Mouse (Mus musculus): ENCODE data around the gene Hspa1a. TPM values are rescaled to one million over a fixed set of nuclear protein-coding genes. Genes with fewer than 3 reads are reported as not detected.

Hspa1a gene
- polyA plus RNA-seq, 1 experiment from 2014 or later = 1.4 TPM

Other genes with a start within 250 kb of the Hspa1a start
- gene C4b, start 228.3 kb downstream of the Hspa1a start, polyA plus RNA-seq (2014; fragmentation: Nextera tagmentation; extraction: Ambion mirVana) = not detected in 2 replicates
- gene Cyp21a1, start 167.6 kb downstream of the Hspa1a start, polyA plus RNA-seq (2014; fragmentation: Nextera tagmentation; extraction: Ambion mirVana) = not detected in 2 replicates
- 31.7 and 33.8 TPM in 2 replicates for gene Stk19, start 135.2 kb downstream of the Hspa1a start, polyA plus RNA-seq (2014; fragmentation: Nextera tagmentation; extraction: Ambion mirVana)
- gene Dxo, start 135.1 kb downstream of the Hspa1a start, polyA plus RNA-seq (2014; fragmentation: Nextera tagmentation; extraction: Ambion mirVana) = 54.9 and 66.4 TPM in 2 replicates
- gene Skiv2l, start 121.9 kb downstream of the Hspa1a start, polyA plus RNA-seq (2014; fragmentation: Nextera tagmentation; extraction: Ambion mirVana) = 36.6 and 46.9 TPM in 2 replicates
- 82.9 and 92.3 TPM in 2 replicates for gene Nelfe, start 121.8 kb downstream of the Hspa1a start, polyA plus RNA-seq (2014; fragmentation: Nextera tagmentation; extraction: Ambion mirVana)
- gene Cfb, start 109.6 kb downstream of the Hspa1a start, polyA plus RNA-seq (2014; fragmentation: Nextera tagmentation; extraction: Ambion mirVana) = 0.93 and 0.94 TPM in 2 replicates
- gene Zbtb12, start 92.7 kb downstream of the Hspa1a start, polyA plus RNA-seq (2014; fragmentation: Nextera tagmentation; extraction: Ambion mirVana) = 3.5 and 3.8 TPM in 2 replicates
- 0.28 TPM in 1 of 2 replicates, not detected in the other for gene Gm20547, start 90.1 kb downstream of the Hspa1a start, polyA plus RNA-seq (2014; fragmentation: Nextera tagmentation; extraction: Ambion mirVana)
- gene C2, start 73.9 kb downstream of the Hspa1a start, polyA plus RNA-seq (2014; fragmentation: Nextera tagmentation; extraction: Ambion mirVana) = 1.3 and 1.4 TPM in 2 replicates
- gene Ehmt2, start 73.7 kb downstream of the Hspa1a start, polyA plus RNA-seq (2014; fragmentation: Nextera tagmentation; extraction: Ambion mirVana) = 62.5 and 76.9 TPM in 2 replicates
- gene Slc44a4, start 57.7 kb downstream of the Hspa1a start, polyA plus RNA-seq (2014; fragmentation: Nextera tagmentation; extraction: Ambion mirVana) = not detected in 2 replicates
- gene Neu1, start 40.9 kb downstream of the Hspa1a start, polyA plus RNA-seq (2014; fragmentation: Nextera tagmentation; extraction: Ambion mirVana) = 16.2 and 20.0 TPM in 2 replicates
- gene Hspa1b, start 12.9 kb downstream of the Hspa1a start, polyA plus RNA-seq (2014; fragmentation: Nextera tagmentation; extraction: Ambion mirVana) = 0.15 TPM in 1 of 2 replicates, not detected in the other
- gene Gm20481, start 2.2 kb downstream of the Hspa1a start, polyA plus RNA-seq (2014; fragmentation: Nextera tagmentation; extraction: Ambion mirVana) = not detected in 2 replicates
- 1.3 and 1.4 TPM in 2 replicates for gene Hspa1l, start 547 bp upstream of the Hspa1a start, polyA plus RNA-seq (2014; fragmentation: Nextera tagmentation; extraction: Ambion mirVana)
- 131 and 148 TPM in 2 replicates for gene Lsm2, start 9.7 kb upstream of the Hspa1a start, polyA plus RNA-seq (2014; fragmentation: Nextera tagmentation; extraction: Ambion mirVana)
- 42.4 and 53.9 TPM in 2 replicates for gene Vars, start 28.8 kb upstream of the Hspa1a start, polyA plus RNA-seq (2014; fragmentation: Nextera tagmentation; extraction: Ambion mirVana)
- 0.05 and 0.11 TPM in 2 replicates for gene Vwa7, start 44.4 kb upstream of the Hspa1a start, polyA plus RNA-seq (2014; fragmentation: Nextera tagmentation; extraction: Ambion mirVana)
- 2.9 and 6.2 TPM in 2 replicates for gene Sapcd1, start 55.9 kb upstream of the Hspa1a start, polyA plus RNA-seq (2014; fragmentation: Nextera tagmentation; extraction: Ambion mirVana)
- gene Msh5, start 74.6 kb upstream of the Hspa1a start, polyA plus RNA-seq (2014; fragmentation: Nextera tagmentation; extraction: Ambion mirVana) = 2.3 and 2.6 TPM in 2 replicates
- 28.3 and 37.3 TPM in 2 replicates for gene Clic1, start 77.8 kb upstream of the Hspa1a start, polyA plus RNA-seq (2014; fragmentation: Nextera tagmentation; extraction: Ambion mirVana)
- 617 and 661 TPM in 2 replicates for gene Ddah2, start 86.9 kb upstream of the Hspa1a start, polyA plus RNA-seq (2014; fragmentation: Nextera tagmentation; extraction: Ambion mirVana)
- gene Ly6g6c, start 93.2 kb upstream of the Hspa1a start, polyA plus RNA-seq (2014; fragmentation: Nextera tagmentation; extraction: Ambion mirVana) = not detected in 2 replicates
- gene Mpig6b, start 94.0 kb upstream of the Hspa1a start, polyA plus RNA-seq (2014; fragmentation: Nextera tagmentation; extraction: Ambion mirVana) = 0.28 and 0.42 TPM in 2 replicates
- gene Ly6g6e, start 104.7 kb upstream of the Hspa1a start, polyA plus RNA-seq (2014; fragmentation: Nextera tagmentation; extraction: Ambion mirVana) = 10.1 and 10.7 TPM in 2 replicates
- gene Ly6g6d, start 105.9 kb upstream of the Hspa1a start, polyA plus RNA-seq (2014; fragmentation: Nextera tagmentation; extraction: Ambion mirVana) = 0.76 and 1.1 TPM in 2 replicates
- 0.15 TPM in 1 of 2 replicates, not detected in the other for gene Ly6g6f, start 113.5 kb upstream of the Hspa1a start, polyA plus RNA-seq (2014; fragmentation: Nextera tagmentation; extraction: Ambion mirVana)
- 69.9 and 75.7 TPM in 2 replicates for gene Abhd16a, start 117.1 kb upstream of the Hspa1a start, polyA plus RNA-seq (2014; fragmentation: Nextera tagmentation; extraction: Ambion mirVana)
- not detected in 2 replicates for gene Ly6g5c, start 136.1 kb upstream of the Hspa1a start, polyA plus RNA-seq (2014; fragmentation: Nextera tagmentation; extraction: Ambion mirVana)
- gene Ly6g5b, start 143.3 kb upstream of the Hspa1a start, polyA plus RNA-seq (2014; fragmentation: Nextera tagmentation; extraction: Ambion mirVana) = 0.89 and 1.1 TPM in 2 replicates
- gene Gpank1, start 149.3 kb upstream of the Hspa1a start, polyA plus RNA-seq (2014; fragmentation: Nextera tagmentation; extraction: Ambion mirVana) = 31.3 and 34.2 TPM in 2 replicates
- 313 and 353 TPM in 2 replicates for gene Csnk2b, start 149.9 kb upstream of the Hspa1a start, polyA plus RNA-seq (2014; fragmentation: Nextera tagmentation; extraction: Ambion mirVana)
- gene D17H6S53E, start 154.2 kb upstream of the Hspa1a start, polyA plus RNA-seq (2014; fragmentation: Nextera tagmentation; extraction: Ambion mirVana) = 5.2 and 5.5 TPM in 2 replicates
- 0.22 and 0.29 TPM in 2 replicates for gene Apom, start 159.9 kb upstream of the Hspa1a start, polyA plus RNA-seq (2014; fragmentation: Nextera tagmentation; extraction: Ambion mirVana)
- gene Bag6, start 163.0 kb upstream of the Hspa1a start, polyA plus RNA-seq (2014; fragmentation: Nextera tagmentation; extraction: Ambion mirVana) = 128 and 144 TPM in 2 replicates
- 117 and 141 TPM in 2 replicates for gene Prrc2a, start 192.7 kb upstream of the Hspa1a start, polyA plus RNA-seq (2014; fragmentation: Nextera tagmentation; extraction: Ambion mirVana)
- 6.9 and 7.3 TPM in 2 replicates for gene Aif1, start 203.9 kb upstream of the Hspa1a start, polyA plus RNA-seq (2014; fragmentation: Nextera tagmentation; extraction: Ambion mirVana)
- gene Lst1, start 216.3 kb upstream of the Hspa1a start, polyA plus RNA-seq (2014; fragmentation: Nextera tagmentation; extraction: Ambion mirVana) = 6.1 and 8.0 TPM in 2 replicates
- 0.39 TPM in 1 of 2 replicates, not detected in the other for gene Ltb, start 222.3 kb upstream of the Hspa1a start, polyA plus RNA-seq (2014; fragmentation: Nextera tagmentation; extraction: Ambion mirVana)
- not detected in 2 replicates for gene Tnf, start 229.9 kb upstream of the Hspa1a start, polyA plus RNA-seq (2014; fragmentation: Nextera tagmentation; extraction: Ambion mirVana)
- gene Lta, start 233.2 kb upstream of the Hspa1a start, polyA plus RNA-seq (2014; fragmentation: Nextera tagmentation; extraction: Ambion mirVana) = 0.13 and 0.21 TPM in 2 replicates
- not detected in 2 replicates for gene Gm16181, start 248.7 kb upstream of the Hspa1a start, polyA plus RNA-seq (2014; fragmentation: Nextera tagmentation; extraction: Ambion mirVana)